Mouse (Mus musculus): ENCODE results near the gene Lat. TPM values are rescaled to one million over a fixed set of nuclear protein-coding genes. Genes with fewer than 3 reads are reported as not detected.

Gene Lat
- total RNA-seq (2023): 1 to 10 TPM; 2.2 to 3.6 TPM

DNA sequence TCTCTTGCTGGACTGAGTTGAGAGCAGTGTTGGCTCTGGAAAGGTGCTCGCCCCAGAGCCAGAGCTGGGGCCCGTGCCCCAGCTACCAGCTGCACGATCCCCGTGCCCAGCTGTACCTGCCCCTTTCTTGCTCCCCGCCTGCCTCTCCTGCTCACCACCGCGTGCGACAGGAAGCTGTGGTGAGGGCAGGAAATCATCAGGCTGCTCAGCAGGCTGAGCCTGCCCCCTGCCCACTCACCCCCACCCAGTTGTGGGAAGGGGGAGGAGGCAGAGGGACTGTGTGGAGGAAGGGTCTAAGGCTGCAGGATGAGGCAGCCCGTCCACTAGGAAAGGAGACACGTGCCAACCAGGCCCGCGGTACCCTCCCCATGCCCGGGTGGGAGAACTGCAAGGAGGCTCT, at the start of gene Lat:
TSS of gene Lat (minus strand) at position 178 of the 400 bp plus-strand sequence.

DNA sequence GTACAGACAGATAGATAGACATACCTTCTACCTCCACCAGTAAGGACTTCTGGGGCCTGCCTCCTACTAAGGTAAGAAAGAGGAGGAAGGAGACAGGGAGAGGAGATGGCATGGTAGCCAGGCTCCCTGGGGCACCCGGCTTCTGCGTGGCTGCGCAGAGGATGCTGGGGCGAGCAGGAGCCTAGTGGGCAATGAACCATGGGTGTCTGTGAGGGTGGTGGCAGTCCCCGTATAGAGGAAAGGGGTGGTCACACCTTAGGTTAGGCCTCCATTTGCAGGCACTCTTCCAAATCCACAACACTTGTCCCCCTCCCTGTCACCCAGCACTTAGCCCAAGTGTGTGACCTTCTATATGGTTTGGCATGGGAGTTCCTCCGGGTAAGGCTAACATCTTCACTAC, 45.4 kb upstream of the Lat start, which contains the start of gene Cd19:
TSS of gene Cd19 (minus strand) at position 165 of the 400 bp plus-strand sequence.

DNA sequence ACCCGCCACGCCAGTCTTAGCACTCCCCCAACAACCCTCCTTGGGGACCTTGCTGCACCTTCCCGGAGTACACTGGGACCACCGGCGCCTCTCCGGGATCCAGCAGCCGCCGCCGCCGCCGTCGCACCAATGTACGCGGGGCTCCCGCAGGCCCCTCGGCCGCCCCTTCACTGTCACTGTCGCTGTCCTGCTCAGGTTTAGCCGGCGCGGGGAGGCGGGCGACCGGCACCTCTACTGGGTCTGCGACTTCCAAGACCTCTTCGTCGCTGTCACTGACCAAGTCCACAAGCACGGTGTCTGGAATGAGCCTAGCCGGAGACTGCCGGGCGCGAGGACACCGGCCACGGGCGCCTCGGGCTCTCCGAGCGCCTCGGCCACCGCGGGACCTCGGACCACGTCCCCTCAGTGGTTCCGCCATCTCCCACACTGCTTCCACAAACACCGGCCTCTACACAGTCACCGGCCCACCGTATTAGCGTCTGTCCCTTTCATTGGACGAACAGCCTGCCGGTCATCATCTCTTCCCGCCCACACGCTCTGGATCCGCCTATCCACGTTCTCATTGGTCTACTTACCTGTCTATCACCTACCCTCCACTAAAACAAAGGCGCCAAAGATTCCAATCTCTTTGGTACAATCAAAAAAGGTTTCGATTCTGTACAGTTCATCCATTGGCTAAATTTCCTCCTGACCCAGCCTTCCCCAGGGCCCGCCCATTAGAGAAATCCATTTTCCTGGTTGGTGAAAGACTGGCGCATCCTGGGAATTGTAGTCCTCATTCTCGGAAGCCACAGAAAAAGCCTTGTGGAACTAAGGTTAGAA, 27.1 kb upstream of the Lat start, which contains the start of gene Nfatc2ip:
TSS of gene Nfatc2ip (minus strand) at position 440 of the 822 bp plus-strand sequence.

DNA sequence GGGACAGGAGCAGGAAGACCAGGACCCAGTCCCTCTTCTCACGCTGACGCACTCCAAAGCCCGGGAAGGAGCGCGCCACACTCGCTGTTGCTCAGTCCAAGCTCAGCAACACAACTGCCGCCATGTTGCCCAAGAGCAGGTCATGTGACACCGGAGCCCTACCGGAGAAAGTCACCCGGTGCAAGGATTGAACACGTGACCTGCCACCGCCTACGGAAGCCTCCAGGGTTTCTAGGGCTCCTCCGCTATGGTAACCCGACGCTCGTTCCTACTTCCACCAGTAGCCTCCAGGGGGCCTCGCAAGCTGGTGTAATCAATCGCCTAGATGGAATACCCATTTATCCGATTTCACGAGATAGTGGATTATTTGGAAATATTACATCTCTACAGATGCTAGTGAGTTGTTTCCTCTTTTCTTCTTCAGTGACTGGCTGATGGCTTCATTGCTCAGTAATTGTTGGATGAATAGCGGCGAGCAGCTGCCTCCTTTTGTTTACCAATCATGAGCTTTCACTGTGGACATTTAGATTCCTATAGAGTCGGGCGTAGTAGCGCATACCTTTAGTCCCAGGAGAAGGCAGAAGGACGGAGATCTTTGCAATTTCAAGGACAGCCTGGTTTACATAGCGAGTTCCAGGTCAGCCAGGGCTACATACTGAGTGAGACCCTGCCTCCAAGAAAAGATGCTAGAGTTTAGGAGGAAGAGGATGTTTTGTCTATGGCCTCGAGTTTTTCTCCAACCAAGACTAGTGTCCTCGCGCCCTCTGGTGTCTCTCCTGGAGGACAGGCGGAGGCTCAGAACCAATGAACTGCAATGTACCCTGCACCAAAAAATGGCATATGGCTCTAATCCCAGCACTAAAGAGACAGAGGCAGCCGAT, 8.1 kb upstream of the Lat start, which contains the start of gene Spns1:
TSS of gene Spns1 (minus strand) at position 173 of the 881 bp plus-strand sequence.

Other genes starting within 250 kb of the Lat start
- gene Xpo6, start 169.1 kb downstream of the Lat start, total RNA-seq (2023): 10 to 100 TPM; 91.6 to 99.4 TPM
- gene Sbk1, start 97.0 kb downstream of the Lat start, total RNA-seq (2023): 10 to 100 TPM; 20.0 to 23.4 TPM
- 10 to 100 TPM; 49.8 to 66.4 TPM for gene Spns1, start 7.9 kb upstream of the Lat start, total RNA-seq (2023)
- gene Nfatc2ip, start 27.2 kb upstream of the Lat start, total RNA-seq (2023): 10 to 100 TPM; 10.2 to 11.0 TPM
- gene Cd19, start 45.3 kb upstream of the Lat start, total RNA-seq (2023): 1 to 10 TPM in 1 of 2 experiments, under 1 TPM in 1; 0.97 to 4.1 TPM
- gene Rabep2, start 59.2 kb upstream of the Lat start, total RNA-seq (2023): 10 to 100 TPM; 24.3 to 33.5 TPM
- 1 to 10 TPM; 1.9 to 3.2 TPM for gene Atp2a1, start 93.5 kb upstream of the Lat start, total RNA-seq (2023)
- 10 to 100 TPM; 36.6 to 38.8 TPM for gene Sh2b1, start 105.9 kb upstream of the Lat start, total RNA-seq (2023)
- 10 to 100 TPM; 34.1 to 35.5 TPM for gene Tufm, start 117.8 kb upstream of the Lat start, total RNA-seq (2023)
- gene Atxn2l, start 133.9 kb upstream of the Lat start, total RNA-seq (2023): 100 to 1,000 TPM; 169 to 183 TPM
- 100 to 1,000 TPM; 123 to 127 TPM for gene Eif3c, start 196.8 kb upstream of the Lat start, total RNA-seq (2023)
- 100 to 1,000 TPM; 108 to 125 TPM for gene Apobr, start 215.4 kb upstream of the Lat start, total RNA-seq (2023)
- gene Cln3, start 216.2 kb upstream of the Lat start, total RNA-seq (2023): 100 to 1,000 TPM; 241 to 250 TPM
- 10 to 100 TPM; 10.8 to 13.3 TPM for gene Il27, start 225.4 kb upstream of the Lat start, total RNA-seq (2023)

Data from monocyte, adult 59 days (primary cell).